Mouse (Mus musculus): ENCODE results near the gene Hexb. TPM values are rescaled to one million over a fixed set of nuclear protein-coding genes. Genes with fewer than 3 reads are reported as not detected.

Gene Hexb
- total and polyA plus RNA-seq, 3 experiments = 7.6 to 141 (median 33.0) TPM

DNA sequence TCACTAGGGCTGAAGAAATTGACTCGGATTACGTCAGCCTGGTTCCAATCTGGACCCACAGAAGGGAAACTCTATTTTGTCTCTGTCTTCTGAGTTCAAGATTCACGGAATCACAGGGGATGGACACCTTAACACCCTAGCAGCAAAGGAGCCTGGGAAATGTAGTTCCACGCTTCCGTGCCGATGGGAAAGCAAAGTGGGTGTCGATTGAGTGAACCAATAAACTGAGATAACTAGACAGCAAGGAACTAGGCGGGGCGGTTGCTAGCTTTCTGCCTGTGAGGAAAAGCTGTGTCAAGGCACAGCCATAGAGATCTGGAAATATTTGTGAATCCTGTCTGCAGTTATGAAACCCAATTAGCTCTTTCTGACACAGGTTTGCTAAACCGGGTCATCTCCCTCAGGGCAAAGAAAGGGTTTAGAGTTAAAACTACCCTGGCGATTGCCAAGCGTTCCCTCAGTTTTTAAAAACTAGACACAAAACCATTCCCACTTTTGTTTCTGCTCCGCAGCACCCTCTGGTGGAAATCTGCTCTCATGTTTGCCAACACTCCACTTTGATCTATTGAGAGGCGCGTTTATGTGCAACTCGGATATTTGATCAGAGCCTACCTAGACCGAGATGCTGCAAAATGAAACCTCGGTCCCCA is 7.0 kb upstream of the Hexb start:
- peaks cover 29% of the 10 kb centered on the region for H3K4me1 ChIP-seq (ENCODE audit: insufficient read depth, low read depth, low read length)
- DNase-seq (ENCODE audit: low spot score) = peak; percentile 53

DNA sequence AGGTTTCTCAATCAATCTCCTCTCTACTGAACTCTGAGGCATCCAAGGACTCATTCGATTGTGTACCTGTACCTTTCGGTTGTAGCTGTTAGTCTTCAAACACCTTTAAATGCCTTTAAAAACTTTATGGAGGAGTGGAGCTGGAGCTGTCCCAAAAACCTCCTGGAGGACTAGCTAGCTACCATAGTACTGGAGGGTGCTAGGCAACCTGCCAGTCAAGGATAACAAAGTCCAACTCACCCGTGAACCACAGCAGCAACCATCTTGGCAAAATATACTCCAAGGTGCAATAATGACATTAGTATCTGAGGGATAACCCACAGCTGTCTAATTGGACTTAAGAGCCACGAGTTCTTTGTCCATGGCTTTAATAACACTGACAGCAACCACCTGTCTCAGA is 3.7 kb upstream of the Hexb start:
- ATAC-seq (ENCODE audit: extremely low read depth, insufficient number of reproducible peaks, low FRiP score, poor library complexity, severe bottlenecking) (no peak), DNase-seq (ENCODE audit: low spot score) (no peak)
- TF ChIP-seq POLR2AphosphoS5 (IDR thresholded peaks at IDR 0.05; ENCODE audit: insufficient replicate concordance, low read depth, low read length) = no peak
- TF ChIP-seq CTCF (IDR thresholded peaks at IDR 0.05; ENCODE audit: low read depth, low read length) = no peak
- TF ChIP-seq GATA2 (IDR thresholded peaks at IDR 0.05; ENCODE audit: borderline replicate concordance, low read depth, low read length) = no peak
- TF ChIP-seq TAL1 (conservative IDR thresholded peaks at IDR 0.05; ENCODE audit: low read depth, low read length) = no peak
- TF ChIP-seq GATA1 (IDR thresholded peaks at IDR 0.05; ENCODE audit: borderline replicate concordance, low read length) = no peak
- no peaks in the 10 kb centered on the region for H3K9me3 ChIP-seq (replicated peaks)
- no peaks in the 10 kb centered on the region for H3K36me3 ChIP-seq (replicated peaks)
- H3K27me3 ChIP-seq (ENCODE audit: insufficient read depth, low read length) = peaks cover 17% of the 10 kb centered on the region; the same call in 1 of the 2 replicates
- H3K4me3 ChIP-seq (ENCODE audit: low read depth, low read length) = no peak overlapping the region
- H3K4me1 ChIP-seq (ENCODE audit: insufficient read depth, low read depth, low read length) = peaks cover 46% of the 10 kb centered on the region

More for the DNA sequence above, 7.0 kb upstream of the Hexb start:
- peaks cover 22% of the 10 kb centered on the region for H3K27me3 ChIP-seq (ENCODE audit: insufficient read depth, low read length)
- no peak for TF ChIP-seq GATA2 (IDR thresholded peaks at IDR 0.05; ENCODE audit: borderline replicate concordance, low read depth, low read length)
- TF ChIP-seq CTCF (IDR thresholded peaks at IDR 0.05; ENCODE audit: low read depth, low read length) = peak; percentile 47; the same call in 1 of the 2 replicates
- peak overlapping the region; percentile 54; the same call in 1 of the 2 replicates for H3K4me3 ChIP-seq (ENCODE audit: low read depth, low read length)
- no peaks in the 10 kb centered on the region for H3K36me3 ChIP-seq (replicated peaks)
- ATAC-seq (ENCODE audit: extremely low read depth, insufficient number of reproducible peaks, low FRiP score, poor library complexity, severe bottlenecking) = peak; percentile 87
- H3K9me3 ChIP-seq (replicated peaks) = 0 out of 2 replicates have a peak, but pooled peaks cover 2% of the 10 kb centered on the region

DNA sequence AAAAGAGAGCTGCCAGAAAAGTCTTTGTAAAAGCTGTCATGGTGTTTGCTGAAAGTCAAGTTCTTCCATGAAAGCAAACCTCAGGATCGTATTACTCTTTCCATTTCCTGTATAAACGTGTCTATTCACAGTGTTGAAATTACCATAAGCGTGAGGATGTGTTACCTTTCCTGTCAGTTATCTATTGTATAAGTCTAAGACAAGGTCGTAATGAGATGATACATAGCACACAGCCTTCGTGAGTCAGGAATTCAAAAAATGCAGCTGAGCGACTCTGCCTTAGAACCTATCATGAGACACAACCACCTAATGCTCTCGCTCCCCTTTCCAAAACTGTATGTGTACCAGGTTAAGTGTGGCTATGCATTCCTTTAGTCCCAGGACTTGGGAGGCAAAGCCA is 2.9 kb upstream of the Hexb start:
- ATAC-seq (ENCODE audit: extremely low read depth, insufficient number of reproducible peaks, low FRiP score, poor library complexity, severe bottlenecking) (no peak), DNase-seq (ENCODE audit: low spot score) (no peak)
- Histone ChIP-seq H3K27me3 (ENCODE audit: insufficient read depth, low read length) (peaks cover 13% of the 10 kb centered on the region; the same call in 1 of the 2 replicates), H3K9me3 (replicated peaks) (no peaks in the 10 kb centered on the region), H3K4me1 (ENCODE audit: insufficient read depth, low read depth, low read length) (peaks cover 54% of the 10 kb centered on the region), H3K36me3 (replicated peaks) (peaks cover 4% of the 10 kb centered on the region), H3K4me3 (ENCODE audit: low read depth, low read length) (no peak overlapping the region)
- TF ChIP-seq GATA1 (IDR thresholded peaks at IDR 0.05; ENCODE audit: borderline replicate concordance, low read length) = no peak
- no peak for TF ChIP-seq POLR2AphosphoS5 (IDR thresholded peaks at IDR 0.05; ENCODE audit: insufficient replicate concordance, low read depth, low read length)
- TF ChIP-seq TAL1 (conservative IDR thresholded peaks at IDR 0.05; ENCODE audit: low read depth, low read length) = no peak
- TF ChIP-seq GATA2 (IDR thresholded peaks at IDR 0.05; ENCODE audit: borderline replicate concordance, low read depth, low read length) = no peak
- TF ChIP-seq CTCF (IDR thresholded peaks at IDR 0.05; ENCODE audit: low read depth, low read length) = no peak

DNA sequence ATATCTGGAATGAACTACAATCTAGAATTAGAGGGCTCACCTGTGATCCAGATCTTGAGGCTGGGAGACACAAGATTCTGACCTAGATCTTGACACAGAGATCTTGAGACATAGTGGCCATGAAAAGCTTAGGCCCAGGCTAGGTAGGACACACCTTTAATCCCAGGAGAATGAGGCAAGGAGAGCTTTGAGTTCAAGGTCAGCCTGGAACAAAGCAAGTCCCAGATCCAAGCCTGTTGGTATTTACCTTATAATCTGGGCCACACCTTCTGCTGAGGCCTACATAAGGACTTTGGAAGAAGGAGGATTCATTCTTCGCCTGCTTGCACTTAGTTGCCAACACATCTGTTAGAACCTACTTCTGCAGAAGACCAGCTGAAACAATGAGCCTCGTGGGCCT is 966 bp upstream of the Hexb start:
- no peak for ATAC-seq (ENCODE audit: extremely low read depth, insufficient number of reproducible peaks, low FRiP score, poor library complexity, severe bottlenecking)
- Histone ChIP-seq H3K4me3 (ENCODE audit: low read depth, low read length) (no peak overlapping the region), H3K36me3 (replicated peaks) (peaks cover 13% of the 10 kb centered on the region), H3K4me1 (ENCODE audit: insufficient read depth, low read depth, low read length) (peaks cover 39% of the 10 kb centered on the region), H3K27me3 (ENCODE audit: insufficient read depth, low read length) (peaks cover 7% of the 10 kb centered on the region; the same call in 1 of the 2 replicates), H3K9me3 (replicated peaks) (no peaks in the 10 kb centered on the region)
- TF ChIP-seq GATA2 (IDR thresholded peaks at IDR 0.05; ENCODE audit: borderline replicate concordance, low read depth, low read length) = no peak
- DNase-seq (ENCODE audit: low spot score) = no peak

DNA sequence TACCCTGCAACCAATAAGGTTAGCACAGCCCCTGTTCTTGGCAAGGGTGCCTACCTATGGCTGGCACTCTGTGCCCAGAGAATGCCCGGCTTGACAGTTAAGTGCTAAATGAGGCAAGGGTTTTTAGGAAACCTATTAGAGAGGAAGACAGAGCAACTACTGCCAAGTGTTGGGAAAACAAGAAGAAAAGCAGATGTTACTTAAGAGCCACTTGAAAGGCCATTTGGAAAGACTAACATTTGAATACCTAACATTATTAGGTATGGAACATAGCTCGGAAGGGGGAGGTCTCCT is 1.3 kb downstream of the Hexb start:
- Histone ChIP-seq H3K4me3 (ENCODE audit: low read depth, low read length) (no peak overlapping the region; the same call in 1 of the 2 replicates), H3K4me1 (ENCODE audit: insufficient read depth, low read depth, low read length) (peaks cover 32% of the 10 kb centered on the region), H3K9me3 (replicated peaks) (no peaks in the 10 kb centered on the region), H3K27me3 (ENCODE audit: insufficient read depth, low read length) (no peaks in the 10 kb centered on the region), H3K36me3 (replicated peaks) (peaks cover 30% of the 10 kb centered on the region)
- DNase-seq (ENCODE audit: low spot score) = no peak
- TF ChIP-seq CTCF (IDR thresholded peaks at IDR 0.05; ENCODE audit: low read depth, low read length) = no peak
- no peak for TF ChIP-seq TAL1 (conservative IDR thresholded peaks at IDR 0.05; ENCODE audit: low read depth, low read length)
- no peak for TF ChIP-seq GATA2 (IDR thresholded peaks at IDR 0.05; ENCODE audit: borderline replicate concordance, low read depth, low read length)
- no peak for TF ChIP-seq GATA1 (IDR thresholded peaks at IDR 0.05; ENCODE audit: borderline replicate concordance, low read length)
- no peak for TF ChIP-seq POLR2AphosphoS5 (IDR thresholded peaks at IDR 0.05; ENCODE audit: insufficient replicate concordance, low read depth, low read length)
- no peak for ATAC-seq (ENCODE audit: extremely low read depth, insufficient number of reproducible peaks, low FRiP score, poor library complexity, severe bottlenecking)

DNA sequence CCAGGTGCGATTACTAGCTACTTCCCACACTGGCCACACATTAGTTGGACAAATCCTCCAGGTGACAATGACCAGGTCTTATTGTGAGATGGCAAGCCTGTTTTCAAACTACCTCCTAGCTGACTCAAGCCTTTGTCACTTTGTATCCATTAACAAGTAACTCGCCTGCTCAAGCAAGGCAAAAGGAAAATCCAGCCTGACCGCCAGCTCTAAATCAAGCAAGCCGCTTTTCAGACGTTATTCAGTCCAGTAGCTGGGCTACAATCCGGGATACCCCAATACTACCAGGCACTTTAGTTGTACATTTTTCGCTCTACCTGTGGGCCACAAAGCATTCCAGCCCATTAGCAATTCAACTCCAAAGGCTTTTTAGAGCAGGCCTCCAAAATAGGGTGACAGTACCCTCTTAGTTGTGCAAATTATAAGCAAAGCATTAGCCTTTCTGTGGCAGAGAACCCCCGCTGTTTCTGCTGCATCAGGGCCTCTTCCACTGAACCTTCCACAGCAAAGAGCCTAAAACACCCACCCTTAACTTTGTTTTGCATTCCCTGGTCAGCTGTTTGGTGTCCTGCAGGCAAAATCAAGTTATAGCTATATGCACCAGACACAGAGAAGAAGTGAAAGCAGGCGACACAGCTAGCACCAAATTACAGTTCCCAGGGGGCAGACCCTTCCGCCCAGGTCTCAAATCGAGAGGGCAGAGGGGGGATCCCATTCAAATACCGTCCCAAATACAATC is 1.8 kb downstream of the Hexb start:
- ATAC-seq (ENCODE audit: extremely low read depth, insufficient number of reproducible peaks, low FRiP score, poor library complexity, severe bottlenecking) = no peak
- no peaks in the 10 kb centered on the region for H3K27me3 ChIP-seq (ENCODE audit: insufficient read depth, low read length)
- no peaks in the 10 kb centered on the region for H3K9me3 ChIP-seq (replicated peaks)
- peaks cover 34% of the 10 kb centered on the region for H3K36me3 ChIP-seq (replicated peaks)
- no peak overlapping the region; the same call in 1 of the 2 replicates for H3K4me3 ChIP-seq (ENCODE audit: low read depth, low read length)
- no peak for TF ChIP-seq POLR2AphosphoS5 (IDR thresholded peaks at IDR 0.05; ENCODE audit: insufficient replicate concordance, low read depth, low read length)
- no peak for TF ChIP-seq GATA1 (IDR thresholded peaks at IDR 0.05; ENCODE audit: borderline replicate concordance, low read length)
- no peak for TF ChIP-seq CTCF (IDR thresholded peaks at IDR 0.05; ENCODE audit: low read depth, low read length)
- no peak for TF ChIP-seq TAL1 (conservative IDR thresholded peaks at IDR 0.05; ENCODE audit: low read depth, low read length)
- TF ChIP-seq GATA2 (IDR thresholded peaks at IDR 0.05; ENCODE audit: borderline replicate concordance, low read depth, low read length) = no peak
- DNase-seq (ENCODE audit: low spot score) = no peak
- H3K4me1 ChIP-seq (ENCODE audit: insufficient read depth, low read depth, low read length) = peaks cover 32% of the 10 kb centered on the region

Data from G1E (cell line).